Mouse (Mus musculus): ENCODE measurements around the gene Gm9736. TPM values are rescaled to one million over a fixed set of nuclear protein-coding genes. Genes with fewer than 3 reads are reported as not detected.
"Not testable (repeated sequence)": the region's sequence is repeated elsewhere in the genome, so short reads cannot be mapped to it uniquely, and the experiment has no call there.

Gm9736 gene
- polyA plus RNA-seq, 1 experiment from 2014 or later: not detected

DNA sequence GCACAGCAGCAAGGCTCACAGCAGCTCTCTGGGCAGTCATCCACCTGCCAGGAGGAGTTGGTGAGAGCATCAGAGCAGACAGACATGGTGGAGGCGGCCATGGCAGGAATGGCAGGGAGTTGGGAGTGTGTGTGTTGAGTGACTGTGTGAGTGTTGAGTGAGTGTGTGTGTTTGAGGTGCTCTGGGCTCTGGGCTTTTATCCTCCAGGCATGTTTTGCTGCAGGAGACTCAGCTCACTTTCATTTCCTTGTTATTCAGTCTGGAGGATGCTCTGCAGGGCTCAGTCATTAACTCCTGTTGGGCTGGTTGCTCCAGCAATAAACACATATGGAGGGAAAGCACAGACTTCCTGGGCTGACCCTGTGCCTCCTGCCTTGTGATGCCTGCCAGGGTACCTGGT lies 25.7 kb upstream of the Gm9736 start, which contains the start of gene Gm7138:
TSS of gene Gm7138 (minus strand) at position 101 of the 400 bp plus-strand sequence.
- not testable (repeated sequence) for H3K36me3 ChIP-seq (ENCODE audit: control insufficient read depth, insufficient read depth, low read length); H3K27me3 ChIP-seq (replicated peaks; ENCODE audit: control insufficient read depth, insufficient read depth, low read length); H3K9ac ChIP-seq (ENCODE audit: low read depth, low read length); H3K27ac ChIP-seq (ENCODE audit: low read depth, low read length); H3K4me1 ChIP-seq (ENCODE audit: control insufficient read depth, insufficient read depth, low read depth, low read length); H3K9me3 ChIP-seq (ENCODE audit: control insufficient read depth, low read length); H3K4me2 ChIP-seq (ENCODE audit: low read length); ATAC-seq; H3K4me3 ChIP-seq (ENCODE audit: low read length)
- WGBS: 63% methylated on average over 1 of the region's 1 CpGs

DNA sequence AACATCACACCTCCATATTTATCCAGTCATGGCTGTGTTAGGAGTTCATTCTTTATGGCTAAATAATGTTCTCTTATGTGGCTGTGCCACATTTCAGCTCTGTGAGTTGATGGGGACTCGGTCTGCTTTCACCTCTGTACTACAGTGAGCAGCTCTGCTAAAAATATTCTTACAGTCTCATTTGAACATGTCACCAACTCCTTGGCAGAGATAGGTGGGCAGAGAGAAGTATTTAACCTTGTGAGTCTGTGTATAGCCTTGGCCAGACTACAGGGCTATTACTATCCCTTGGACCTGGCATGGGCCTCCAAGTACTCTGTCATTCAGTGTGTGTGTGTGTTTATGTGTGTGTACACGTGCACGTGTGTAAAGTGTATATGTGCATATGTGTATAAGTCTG lies 21.0 kb upstream of the Gm9736 start:
- ATAC-seq; H3K27ac ChIP-seq (ENCODE audit: low read depth, low read length); H3K27me3 ChIP-seq (replicated peaks; ENCODE audit: control insufficient read depth, insufficient read depth, low read length): not testable (repeated sequence)

DNA sequence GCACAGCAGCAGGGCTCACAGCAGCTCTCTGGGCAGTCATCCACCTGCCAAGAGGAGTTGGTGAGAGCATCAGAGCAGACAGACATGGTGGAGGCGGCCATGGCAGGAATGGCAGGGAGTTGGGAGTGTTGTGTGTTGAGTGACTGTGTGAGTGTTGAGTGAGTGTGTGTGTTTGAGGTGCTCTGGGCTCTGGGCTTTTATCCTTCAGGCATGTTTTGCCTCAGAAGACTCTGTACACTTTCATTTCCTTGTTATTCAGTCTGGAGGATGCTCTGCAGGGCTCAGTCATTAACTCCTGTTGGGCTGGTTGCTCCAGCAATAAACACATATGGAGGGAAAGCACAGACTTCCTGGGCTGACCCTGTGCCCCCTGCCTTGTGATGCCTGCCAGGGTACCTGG lies 20.1 kb upstream of the Gm9736 start, which contains the start of gene Gm3238:
TSS of gene Gm3238 (minus strand) at position 101 of the 400 bp plus-strand sequence.
- not testable (repeated sequence) for H3K4me2 ChIP-seq (ENCODE audit: low read length); H3K27me3 ChIP-seq (replicated peaks; ENCODE audit: control insufficient read depth, insufficient read depth, low read length); H3K9ac ChIP-seq (ENCODE audit: low read depth, low read length); H3K27ac ChIP-seq (ENCODE audit: low read depth, low read length); ATAC-seq; H3K36me3 ChIP-seq (ENCODE audit: control insufficient read depth, insufficient read depth, low read length); H3K4me3 ChIP-seq (ENCODE audit: low read length); H3K4me1 ChIP-seq (ENCODE audit: control insufficient read depth, insufficient read depth, low read depth, low read length); H3K9me3 ChIP-seq (ENCODE audit: control insufficient read depth, low read length)
- WGBS: no CpG with 5 or more reads among the region's 1 CpGs

More for the DNA sequence above, 21.0 kb upstream of the Gm9736 start:
- not testable (repeated sequence) for H3K9me3 ChIP-seq (ENCODE audit: control insufficient read depth, low read length); H3K4me3 ChIP-seq (ENCODE audit: low read length); H3K4me2 ChIP-seq (ENCODE audit: low read length); H3K4me1 ChIP-seq (ENCODE audit: control insufficient read depth, insufficient read depth, low read depth, low read length); H3K36me3 ChIP-seq (ENCODE audit: control insufficient read depth, insufficient read depth, low read length); H3K9ac ChIP-seq (ENCODE audit: low read depth, low read length)
- WGBS: 70% methylated on average over 2 of the region's 3 CpGs

DNA sequence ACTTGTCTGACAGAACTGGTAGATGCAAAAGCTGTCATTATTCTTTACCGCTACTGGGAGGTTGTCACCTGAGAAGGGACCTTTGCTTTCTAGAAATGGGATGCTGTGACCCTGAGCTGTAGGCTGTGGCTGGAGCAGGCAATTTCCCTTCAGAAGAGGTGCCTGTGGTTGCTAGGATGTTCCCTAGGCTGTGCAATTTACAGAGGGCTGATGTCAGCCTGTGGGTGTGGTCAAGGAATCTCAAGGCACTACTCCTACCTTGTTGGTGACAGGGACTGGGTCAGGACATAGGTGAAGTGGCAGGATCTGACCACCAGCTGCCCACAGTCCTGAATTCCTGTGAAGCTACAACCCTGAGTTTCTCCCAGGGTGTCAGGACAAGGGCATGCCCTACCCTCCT lies 18.6 kb upstream of the Gm9736 start:
- WGBS: 90% methylated on average over 1 of the region's 1 CpGs
- Histone ChIP-seq H3K4me1 (ENCODE audit: control insufficient read depth, insufficient read depth, low read depth, low read length) (no peaks in the 10 kb centered on the region), H3K4me2 (ENCODE audit: low read length) (no peak overlapping the region), H3K9me3 (ENCODE audit: control insufficient read depth, low read length) (no peaks in the 10 kb centered on the region), H3K27ac (ENCODE audit: low read depth, low read length) (no peak overlapping the region), H3K36me3 (ENCODE audit: control insufficient read depth, insufficient read depth, low read length) (no peaks in the 10 kb centered on the region), H3K9ac (ENCODE audit: low read depth, low read length) (no peak overlapping the region), H3K27me3 (replicated peaks; ENCODE audit: control insufficient read depth, insufficient read depth, low read length) (no peaks in the 10 kb centered on the region), H3K4me3 (ENCODE audit: low read length) (no peak overlapping the region)
- no peak for ATAC-seq

- WGBS: no CpG with 5 or more reads among the region's 1 CpGs
- not testable (repeated sequence) for H3K36me3 ChIP-seq (ENCODE audit: control insufficient read depth, insufficient read depth, low read length); H3K9me3 ChIP-seq (ENCODE audit: control insufficient read depth, low read length); H3K4me1 ChIP-seq (ENCODE audit: control insufficient read depth, insufficient read depth, low read depth, low read length); H3K27ac ChIP-seq (ENCODE audit: low read depth, low read length); H3K9ac ChIP-seq (ENCODE audit: low read depth, low read length); H3K27me3 ChIP-seq (replicated peaks; ENCODE audit: control insufficient read depth, insufficient read depth, low read length); H3K4me2 ChIP-seq (ENCODE audit: low read length); ATAC-seq; H3K4me3 ChIP-seq (ENCODE audit: low read length)
These were observed 8.4 kb upstream of the Gm9736 start, which contains the start of gene Gm3233 for GRCm38 (mm10) chr10:77759582-77759981. Gm3233 (minus strand) TSS chr10:77759682.

- H3K4me1 ChIP-seq (ENCODE audit: control insufficient read depth, insufficient read depth, low read depth, low read length): no peaks in the 10 kb centered on the region
- no peak for ATAC-seq
- H3K27ac ChIP-seq (ENCODE audit: low read depth, low read length): no peak overlapping the region
- no peak overlapping the region for H3K4me2 ChIP-seq (ENCODE audit: low read length)
- no peak overlapping the region for H3K9ac ChIP-seq (ENCODE audit: low read depth, low read length)
- no peak overlapping the region for H3K4me3 ChIP-seq (ENCODE audit: low read length)
- H3K9me3 ChIP-seq (ENCODE audit: control insufficient read depth, low read length): no peaks in the 10 kb centered on the region
- no peaks in the 10 kb centered on the region for H3K36me3 ChIP-seq (ENCODE audit: control insufficient read depth, insufficient read depth, low read length)
- no peaks in the 10 kb centered on the region for H3K27me3 ChIP-seq (replicated peaks; ENCODE audit: control insufficient read depth, insufficient read depth, low read length)
These were observed 2.3 kb upstream of the Gm9736 start for GRCm38 (mm10) chr10:77753448-77753847.

GRCm38 (mm10) chr10:77752312-77752711 lies 1.2 kb upstream of the Gm9736 start:
- not testable (repeated sequence) for ATAC-seq; H3K4me3 ChIP-seq (ENCODE audit: low read length); H3K27ac ChIP-seq (ENCODE audit: low read depth, low read length); H3K9me3 ChIP-seq (ENCODE audit: control insufficient read depth, low read length); H3K36me3 ChIP-seq (ENCODE audit: control insufficient read depth, insufficient read depth, low read length); H3K4me2 ChIP-seq (ENCODE audit: low read length); H3K27me3 ChIP-seq (replicated peaks; ENCODE audit: control insufficient read depth, insufficient read depth, low read length); H3K9ac ChIP-seq (ENCODE audit: low read depth, low read length); H3K4me1 ChIP-seq (ENCODE audit: control insufficient read depth, insufficient read depth, low read depth, low read length)
- WGBS: 55% methylated on average over 3 of the region's 3 CpGs

- not testable (repeated sequence) for H3K27me3 ChIP-seq (replicated peaks; ENCODE audit: control insufficient read depth, insufficient read depth, low read length); H3K4me3 ChIP-seq (ENCODE audit: low read length); H3K4me1 ChIP-seq (ENCODE audit: control insufficient read depth, insufficient read depth, low read depth, low read length); H3K4me2 ChIP-seq (ENCODE audit: low read length); H3K9me3 ChIP-seq (ENCODE audit: control insufficient read depth, low read length); H3K27ac ChIP-seq (ENCODE audit: low read depth, low read length); H3K36me3 ChIP-seq (ENCODE audit: control insufficient read depth, insufficient read depth, low read length); H3K9ac ChIP-seq (ENCODE audit: low read depth, low read length); ATAC-seq
- WGBS: 53% methylated on average over 1 of the region's 1 CpGs
These were observed 468 bp downstream of the Gm9736 start for GRCm38 (mm10) chr10:77750686-77751085.

DNA sequence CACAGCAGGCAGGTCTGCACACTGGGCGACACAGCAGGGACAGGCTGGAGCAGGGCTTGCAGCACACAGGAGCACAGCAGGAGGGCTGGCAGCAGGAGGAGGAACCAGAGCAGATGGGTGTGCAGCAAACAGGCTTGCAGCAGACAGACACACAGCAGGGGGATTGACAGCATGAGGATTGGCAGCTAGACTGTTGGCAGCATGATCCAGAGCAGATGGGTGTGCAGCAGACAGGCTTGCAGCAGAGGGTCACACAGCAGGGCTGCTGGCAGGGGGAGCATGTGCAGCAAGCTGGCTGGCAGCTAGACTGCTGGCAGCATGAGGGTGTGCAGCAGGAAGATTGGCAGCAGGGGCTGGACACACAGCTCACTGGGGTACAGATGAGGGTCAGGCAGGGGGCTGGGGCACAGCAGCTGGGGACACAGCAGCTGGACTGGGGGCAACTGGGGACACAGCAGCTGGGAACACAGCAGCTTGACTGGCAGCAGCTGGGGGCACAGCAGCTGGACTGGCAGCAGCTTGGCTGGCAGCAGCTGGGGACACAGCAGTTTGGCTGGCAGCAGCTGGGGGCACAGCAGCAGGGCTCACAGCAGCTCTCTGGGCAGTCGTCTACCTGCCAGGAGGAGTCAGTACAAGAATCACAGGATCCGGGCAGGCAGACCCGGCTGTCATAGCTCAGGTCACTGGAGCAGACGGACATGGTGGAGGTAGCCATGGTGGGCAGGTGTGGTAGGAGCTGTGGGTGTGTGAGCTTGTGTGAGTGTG lies 9.0 kb downstream of the Gm9736 start, which contains the start of gene Gm18596:
TSS of gene Gm18596 (minus strand) at position 715 of the 765 bp plus-strand sequence.
- not testable (repeated sequence) for ATAC-seq; H3K4me2 ChIP-seq (ENCODE audit: low read length); H3K27me3 ChIP-seq (replicated peaks; ENCODE audit: control insufficient read depth, insufficient read depth, low read length); H3K4me3 ChIP-seq (ENCODE audit: low read length); H3K36me3 ChIP-seq (ENCODE audit: control insufficient read depth, insufficient read depth, low read length); H3K9me3 ChIP-seq (ENCODE audit: control insufficient read depth, low read length); H3K9ac ChIP-seq (ENCODE audit: low read depth, low read length); H3K4me1 ChIP-seq (ENCODE audit: control insufficient read depth, insufficient read depth, low read depth, low read length); H3K27ac ChIP-seq (ENCODE audit: low read depth, low read length)
- WGBS: 49% methylated on average over 5 of the region's 5 CpGs
